Mouse (Mus musculus): ENCODE results near the gene Aph1a. TPM values are rescaled to one million over a fixed set of nuclear protein-coding genes. Genes with fewer than 3 reads are reported as not detected.
"Not testable (repeated sequence)": the region's sequence is repeated elsewhere in the genome, so short reads cannot be mapped to it uniquely, and the experiment has no call there.

Gene Aph1a
- total RNA-seq, 2 experiments from 2014 or later, result 30.8 to 34.9 TPM

DNA sequence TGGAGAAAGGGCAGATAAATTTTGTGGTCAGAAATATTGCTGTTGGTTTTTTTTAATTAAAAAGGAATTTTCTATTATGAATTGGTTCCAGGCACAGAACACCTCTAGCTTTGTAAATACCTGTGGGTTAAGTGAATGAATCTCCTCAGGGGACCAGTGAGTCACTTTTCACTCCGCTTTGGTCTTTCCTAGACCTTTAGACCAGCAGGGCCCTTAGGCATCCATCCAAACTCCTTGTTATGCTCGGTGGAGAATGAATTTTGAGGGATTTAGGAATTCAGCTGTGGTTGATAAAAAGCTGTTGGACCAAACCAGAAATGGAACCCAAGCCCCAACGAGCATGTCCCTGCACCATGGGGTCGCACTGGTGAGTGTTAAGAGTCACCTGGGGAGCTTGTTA is 13.8 kb downstream of the Aph1a start:
- no peak for ATAC-seq (replicated peaks; ENCODE audit: poor library complexity)

GRCm38 (mm10) chr3:95914706-95915105 is 20.9 kb downstream of the Aph1a start:
- ATAC-seq (replicated peaks; ENCODE audit: poor library complexity), result peak; percentile 50

DNA sequence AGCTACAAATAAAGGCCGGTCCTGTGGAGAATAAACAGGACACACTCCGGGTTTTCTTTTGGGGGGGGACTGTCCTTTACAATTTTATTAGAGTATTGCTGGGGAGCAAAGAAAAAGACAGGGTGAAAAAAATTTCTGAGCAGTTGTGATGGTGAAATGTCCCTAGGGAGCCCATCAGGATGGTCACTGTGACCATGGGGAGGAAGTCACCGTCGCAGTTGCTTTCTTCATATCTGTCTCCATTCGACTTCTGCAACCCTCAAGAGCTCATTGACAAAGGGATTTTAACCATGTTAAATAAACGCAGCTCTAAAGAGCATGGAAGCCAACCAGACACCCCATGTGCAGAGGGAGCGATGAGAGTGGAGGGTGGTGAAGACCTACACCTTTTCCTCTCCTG is 23.0 kb downstream of the Aph1a start:
- ATAC-seq (replicated peaks; ENCODE audit: poor library complexity), result peak; percentile 61

GRCm38 (mm10) chr3:95920532-95920931 is 26.8 kb downstream of the Aph1a start:
- not testable (repeated sequence) for ATAC-seq (replicated peaks; ENCODE audit: poor library complexity)

DNA sequence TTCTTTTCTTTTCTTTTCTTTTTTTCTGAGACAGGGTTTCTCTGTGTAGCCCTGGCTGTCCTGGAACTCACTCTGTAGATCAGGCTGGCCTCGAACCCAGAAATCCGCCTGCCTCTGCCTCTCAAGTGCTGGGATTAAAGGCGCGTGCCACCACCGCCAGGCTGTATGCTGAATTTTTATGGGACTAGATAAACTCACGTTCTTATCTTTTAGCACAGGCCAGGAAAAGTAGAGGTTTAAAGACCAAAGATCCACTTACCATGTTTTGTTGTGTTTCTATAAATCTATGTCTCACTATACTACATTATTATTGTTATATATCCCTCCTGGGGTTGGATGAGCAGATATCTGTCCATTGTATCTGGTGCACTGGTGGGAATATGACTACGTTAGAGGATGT is 29.7 kb downstream of the Aph1a start:
- not testable (repeated sequence) for ATAC-seq (replicated peaks; ENCODE audit: poor library complexity)

- ATAC-seq (replicated peaks; ENCODE audit: poor library complexity), result no peak
These were observed 30.4 kb downstream of the Aph1a start for GRCm38 (mm10) chr3:95924185-95924584.

- ATAC-seq (replicated peaks; ENCODE audit: poor library complexity), result no peak
These were observed 31.3 kb downstream of the Aph1a start for GRCm38 (mm10) chr3:95925087-95925486.

GRCm38 (mm10) chr3:95928261-95928657 is 34.5 kb downstream of the Aph1a start:
- no peak for ATAC-seq (replicated peaks; ENCODE audit: poor library complexity)

- peak; percentile 93 for ATAC-seq (replicated peaks; ENCODE audit: poor library complexity)
These were observed 35.1 kb downstream of the Aph1a start, which contains the start of gene Anp32e for GRCm38 (mm10) chr3:95928658-95929503. Anp32e (plus strand) TSS chr3:95929246.

DNA sequence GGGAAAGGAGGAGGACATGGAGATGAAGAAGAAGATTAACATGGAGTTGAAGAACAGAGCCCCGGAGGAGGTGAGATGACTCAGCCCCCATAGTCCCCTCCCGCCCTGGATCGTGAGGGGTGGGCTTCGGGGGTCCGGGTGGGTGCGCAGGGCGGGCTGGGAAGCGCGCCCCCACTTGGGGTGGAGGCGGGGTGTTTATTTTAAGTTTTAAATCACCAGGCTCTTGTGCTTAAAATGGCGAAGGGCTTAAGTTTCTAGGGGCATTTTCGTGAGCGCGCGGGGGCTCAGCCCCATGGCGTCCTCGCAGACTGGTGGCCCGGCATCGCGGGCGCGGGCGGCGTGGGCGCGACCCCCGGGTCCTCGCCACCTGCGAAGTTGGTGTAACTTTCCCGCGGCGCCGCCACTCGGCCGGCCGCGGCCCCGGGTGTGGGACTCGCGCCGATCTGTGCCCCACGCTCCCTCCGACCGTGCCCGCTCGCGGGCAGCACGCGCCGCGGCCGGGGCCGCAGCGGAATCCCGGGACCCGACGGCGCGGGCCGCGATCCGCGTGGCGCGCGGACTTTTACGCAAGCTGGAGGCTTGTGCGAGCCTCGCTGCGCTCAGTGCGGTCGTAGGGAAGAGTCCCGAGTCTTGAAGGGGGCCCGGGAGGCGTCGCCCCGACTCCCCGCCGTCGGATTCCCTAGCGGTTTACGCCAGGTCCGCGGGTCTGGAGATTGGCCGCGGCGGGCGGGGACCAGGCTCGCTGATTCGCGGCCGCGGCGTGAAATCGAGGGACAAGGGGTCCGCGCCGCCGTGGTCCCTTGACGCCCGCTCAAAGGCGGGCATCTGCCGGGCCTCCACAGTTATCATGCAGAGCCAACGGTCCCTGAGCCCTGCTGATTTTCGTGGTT is 36.1 kb downstream of the Aph1a start:
- peak; percentile 15 for ATAC-seq (replicated peaks; ENCODE audit: poor library complexity)

- no peak; the same call in 1 of the 2 replicates for ATAC-seq (replicated peaks; ENCODE audit: poor library complexity)
These were observed 36.7 kb downstream of the Aph1a start for GRCm38 (mm10) chr3:95930471-95930789.

DNA sequence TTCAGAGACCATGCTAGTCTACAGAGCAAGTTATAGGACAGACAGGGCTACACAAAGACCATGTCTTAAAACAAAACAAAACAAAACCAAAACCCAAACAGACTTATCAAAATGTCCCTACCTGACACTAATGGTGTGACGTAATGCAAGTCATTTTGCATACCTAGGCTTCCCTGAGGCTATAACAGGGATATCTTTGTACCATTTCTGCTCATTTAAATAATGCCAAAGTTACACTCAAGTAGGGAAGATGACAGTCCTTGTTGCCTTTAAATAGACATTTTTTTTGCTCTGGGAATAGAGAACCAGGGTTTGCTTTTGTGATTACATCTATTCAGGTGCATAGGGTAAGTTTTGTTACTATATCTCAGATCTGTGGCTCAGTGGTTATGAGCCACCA is 37.7 kb downstream of the Aph1a start:
- no peak for ATAC-seq (replicated peaks; ENCODE audit: poor library complexity)

GRCm38 (mm10) chr3:95932157-95932556 is 38.4 kb downstream of the Aph1a start:
- ATAC-seq (replicated peaks; ENCODE audit: poor library complexity), result no peak

GRCm38 (mm10) chr3:95932566-95932965 is 38.8 kb downstream of the Aph1a start:
- no peak for ATAC-seq (replicated peaks; ENCODE audit: poor library complexity)

- no peak for ATAC-seq (replicated peaks; ENCODE audit: poor library complexity)
These were observed 39.5 kb downstream of the Aph1a start for GRCm38 (mm10) chr3:95933111-95933750.

DNA sequence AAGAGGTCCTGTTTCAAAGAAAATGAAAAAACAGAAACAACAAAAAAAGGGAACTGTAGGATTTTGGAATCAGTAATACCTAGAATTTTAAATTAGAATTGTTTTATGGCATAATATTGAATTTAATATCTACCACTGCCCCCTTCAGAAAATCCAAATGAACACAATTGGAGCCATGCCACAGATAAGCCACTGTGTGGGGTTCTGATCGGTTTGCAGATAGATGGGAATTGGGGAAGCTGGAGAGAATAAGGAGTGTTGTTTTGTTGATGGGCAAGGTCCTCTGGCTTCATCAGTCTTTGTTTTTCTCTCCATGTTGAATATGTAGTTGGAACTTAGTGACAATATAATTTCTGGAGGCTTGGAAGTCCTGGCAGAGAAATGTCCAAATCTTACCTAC is 40.7 kb downstream of the Aph1a start:
- no peak for ATAC-seq (replicated peaks; ENCODE audit: poor library complexity)

DNA sequence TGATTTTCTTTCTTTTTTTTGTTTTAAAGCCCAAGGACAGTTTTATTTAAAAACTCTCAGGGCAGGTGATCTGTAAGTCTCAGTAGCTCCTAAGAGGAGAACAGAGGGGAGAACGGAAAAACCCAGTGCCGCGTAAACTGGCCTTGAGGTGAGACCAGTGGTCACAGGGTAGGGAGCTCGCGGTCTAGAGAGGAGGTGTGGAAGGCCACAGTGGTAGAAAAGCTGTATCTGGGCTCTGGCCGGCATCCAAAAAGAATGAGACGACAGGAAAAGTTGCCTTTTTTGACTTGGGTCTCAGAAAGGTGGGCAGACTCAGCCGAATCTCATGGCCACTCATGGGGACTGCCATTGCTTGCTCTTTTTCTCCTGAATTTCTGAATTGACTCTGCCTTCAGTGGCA is 44.4 kb downstream of the Aph1a start:
- no peak for ATAC-seq (replicated peaks; ENCODE audit: poor library complexity)

DNA sequence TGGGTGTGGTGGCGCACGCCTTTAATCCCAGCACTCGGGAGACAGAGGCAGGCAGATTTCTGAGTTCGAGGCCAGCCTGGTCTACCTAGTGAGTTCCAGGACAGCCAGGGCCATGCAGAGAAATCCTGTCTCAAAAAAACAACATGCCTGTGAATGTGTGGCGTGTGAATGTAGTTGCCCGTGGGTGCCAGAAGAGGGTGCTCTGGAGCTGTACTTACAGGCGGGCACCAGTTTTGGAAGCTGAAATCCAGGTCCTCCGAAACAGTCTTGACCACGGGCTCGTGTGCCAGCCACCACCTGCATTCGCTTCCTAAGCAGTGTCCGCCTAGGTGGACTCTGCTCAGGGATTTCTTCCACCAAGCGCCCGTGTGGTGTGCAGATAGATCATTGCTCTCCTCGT is 45.1 kb downstream of the Aph1a start:
- peak; percentile 90 for ATAC-seq (replicated peaks; ENCODE audit: poor library complexity)

DNA sequence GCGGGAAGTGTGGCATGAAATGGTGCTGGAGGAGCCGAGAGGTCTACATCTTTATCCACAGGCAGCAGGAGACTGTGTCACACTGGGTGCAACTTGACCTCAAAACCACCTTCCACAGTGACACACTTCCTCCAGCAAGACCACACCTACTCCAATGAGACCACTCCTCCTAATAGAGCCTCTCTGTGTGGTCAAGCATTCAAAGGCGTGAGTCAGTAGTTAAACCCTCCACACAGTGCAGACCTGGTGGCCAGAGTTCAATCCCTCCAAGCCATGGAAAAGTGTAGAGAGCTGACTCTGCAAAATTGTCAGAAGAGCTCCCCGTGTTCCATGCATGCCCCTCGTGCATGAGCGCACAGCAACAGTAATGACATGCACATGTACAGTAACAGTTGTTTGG is 49.0 kb downstream of the Aph1a start:
- peak; percentile 50 for ATAC-seq (replicated peaks; ENCODE audit: poor library complexity)

- no peak for ATAC-seq (replicated peaks; ENCODE audit: poor library complexity)
These were observed 49.5 kb downstream of the Aph1a start for GRCm38 (mm10) chr3:95943226-95943625.

DNA sequence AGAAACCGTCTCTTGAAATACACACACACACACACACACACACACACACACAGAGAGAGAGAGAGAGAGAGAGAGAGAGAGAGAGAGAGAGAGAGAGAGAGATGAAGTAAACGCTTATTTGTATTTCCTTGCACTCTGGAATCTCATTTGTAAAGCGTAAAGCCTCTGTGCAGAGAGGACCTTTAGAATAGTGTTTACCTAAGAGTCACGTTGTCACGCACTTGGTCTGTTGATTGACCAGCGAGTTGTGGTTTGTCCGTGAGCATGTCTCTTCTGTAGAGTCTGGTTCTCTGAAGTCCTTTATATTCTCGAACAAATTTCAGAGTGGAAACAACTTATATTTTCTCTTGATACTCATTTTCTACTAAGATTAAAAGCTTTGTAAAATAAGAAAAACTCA is 51.0 kb downstream of the Aph1a start:
- no peak for ATAC-seq (replicated peaks; ENCODE audit: poor library complexity)

Measured in megakaryocyte progenitor cell, adult 5-6 weeks (primary cell).